Mouse (Mus musculus): ENCODE data around the gene Fam227a. TPM values are rescaled to one million over a fixed set of nuclear protein-coding genes. Genes with fewer than 3 reads are reported as not detected.

Fam227a gene
- total and polyA plus RNA-seq, 2 experiments from 2014 or later, result 2.8 to 12.1 TPM

DNA sequence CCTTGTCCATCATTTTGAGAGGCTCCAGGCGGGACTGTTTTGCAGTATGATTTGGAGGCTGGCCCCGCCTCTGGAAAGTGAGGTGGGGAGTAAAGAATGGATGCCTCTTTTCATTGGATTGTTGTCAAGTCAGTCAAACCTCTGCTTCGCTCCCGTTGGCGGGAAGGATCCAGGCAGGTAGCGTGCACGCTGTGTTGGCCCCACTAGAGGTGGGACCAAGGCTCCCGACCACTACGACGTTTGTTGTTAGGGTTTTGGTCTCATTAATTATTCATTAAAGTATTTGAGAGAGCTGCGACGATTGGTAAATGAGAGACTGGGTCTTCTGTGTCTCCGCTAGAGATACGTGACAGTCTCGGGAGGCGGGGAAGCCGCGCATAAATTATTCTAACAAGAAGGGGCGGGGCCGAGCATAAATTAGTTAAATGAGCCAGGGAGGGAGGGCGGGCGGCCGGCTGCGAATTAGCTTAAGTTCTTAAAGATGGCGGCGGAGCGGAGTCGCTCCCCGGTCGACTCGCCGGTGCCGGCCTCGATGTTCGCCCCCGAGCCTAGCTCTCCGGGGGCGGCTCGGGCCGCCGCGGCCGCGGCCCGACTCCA, 31.8 kb upstream of the Fam227a start, which contains the start of gene Gtpbp1:
Gtpbp1 (plus strand) TSS at position 420 of the 597 bp plus-strand sequence.
- Histone ChIP-seq H3K27ac (ENCODE audit: low read depth, low read length) (peak within 1 kb of the TSS; percentile 80), H3K36me3 (ENCODE audit: insufficient read depth, low read length) (no peaks in the 10 kb centered on the region), H3K9me3 (ENCODE audit: low read length) (no peaks in the 10 kb centered on the region), H3K9ac (replicated peaks; ENCODE audit: low read length, poor library complexity, severe bottlenecking) (peak within 1 kb of the TSS; percentile 93), H3K27me3 (ENCODE audit: insufficient read depth, low read length) (no peaks in the 10 kb centered on the region), H3K4me2 (ENCODE audit: low read depth, low read length, poor library complexity, severe bottlenecking) (peak within 1 kb of the TSS; percentile 95), H3K4me3 (ENCODE audit: low read depth, low read length) (peak within 1 kb of the TSS; percentile 89), H3K4me1 (ENCODE audit: insufficient read depth, low read length) (peaks cover 17% of the 10 kb centered on the region)
- ATAC-seq (ENCODE audit: low FRiP score) (peak; percentile 97), DNase-seq (ENCODE audit: low spot score) (peak; percentile 100)
- under 1% methylated on average over 39 of the region's 45 CpGs for WGBS
- TF ChIP-seq CTCF (IDR thresholded peaks at IDR 0.05), result no peak

- Histone ChIP-seq H3K4me3 (ENCODE audit: low read depth, low read length) (peak overlapping the region; percentile 89), H3K27me3 (ENCODE audit: insufficient read depth, low read length) (no peaks in the 10 kb centered on the region), H3K4me2 (ENCODE audit: low read depth, low read length, poor library complexity, severe bottlenecking) (peak overlapping the region; percentile 63), H3K4me1 (ENCODE audit: insufficient read depth, low read length) (peaks cover 23% of the 10 kb centered on the region), H3K9me3 (ENCODE audit: low read length) (no peaks in the 10 kb centered on the region), H3K36me3 (ENCODE audit: insufficient read depth, low read length) (no peaks in the 10 kb centered on the region), H3K9ac (replicated peaks; ENCODE audit: low read length, poor library complexity, severe bottlenecking) (no peak overlapping the region), H3K27ac (ENCODE audit: low read depth, low read length) (peak overlapping the region; percentile 43)
- no peak for TF ChIP-seq CTCF (IDR thresholded peaks at IDR 0.05)
- ATAC-seq (ENCODE audit: low FRiP score) (no peak), DNase-seq (ENCODE audit: low spot score) (no peak)
- 14% methylated on average over 24 of the region's 24 CpGs for WGBS
Observed at GRCm38 (mm10) chr15:79689662-79690425, 31.1 kb upstream of the Fam227a start.

- H3K4me1 ChIP-seq (ENCODE audit: insufficient read depth, low read length), result peaks cover 36% of the 10 kb centered on the region
- 3% methylated on average over 8 of the region's 8 CpGs for WGBS
Observed at GRCm38 (mm10) chr15:79688268-79688956, 29.7 kb upstream of the Fam227a start.

GRCm38 (mm10) chr15:79687646-79688267, 29.0 kb upstream of the Fam227a start, which contains the start of gene Josd1:
Josd1 (minus strand) TSS chr15:79687919.
- Histone ChIP-seq H3K9ac (replicated peaks; ENCODE audit: low read length, poor library complexity, severe bottlenecking) (peak within 1 kb of the TSS; percentile 85), H3K4me2 (ENCODE audit: low read depth, low read length, poor library complexity, severe bottlenecking) (peak within 1 kb of the TSS; percentile 74), H3K27me3 (ENCODE audit: insufficient read depth, low read length) (no peaks in the 10 kb centered on the region), H3K27ac (ENCODE audit: low read depth, low read length) (peak within 1 kb of the TSS; percentile 80), H3K36me3 (ENCODE audit: insufficient read depth, low read length) (no peaks in the 10 kb centered on the region), H3K4me3 (ENCODE audit: low read depth, low read length) (peak within 1 kb of the TSS; percentile 91), H3K4me1 (ENCODE audit: insufficient read depth, low read length) (peaks cover 39% of the 10 kb centered on the region), H3K9me3 (ENCODE audit: low read length) (no peaks in the 10 kb centered on the region)
- TF ChIP-seq CTCF (IDR thresholded peaks at IDR 0.05), result no peak
- DNase-seq (ENCODE audit: low spot score), result peak; percentile 94
- WGBS, result under 1% methylated on average over 52 of the region's 72 CpGs
- peak; percentile 57 for ATAC-seq (ENCODE audit: low FRiP score)

More at GRCm38 (mm10) chr15:79688268-79688956, 29.7 kb upstream of the Fam227a start:
- TF ChIP-seq CTCF (IDR thresholded peaks at IDR 0.05), result no peak
- no peaks in the 10 kb centered on the region for H3K9me3 ChIP-seq (ENCODE audit: low read length)
- peak overlapping the region; percentile 74 for H3K4me2 ChIP-seq (ENCODE audit: low read depth, low read length, poor library complexity, severe bottlenecking)
- ATAC-seq (ENCODE audit: low FRiP score) (no peak), DNase-seq (ENCODE audit: low spot score) (no peak)
- peak overlapping the region; percentile 91 for H3K4me3 ChIP-seq (ENCODE audit: low read depth, low read length)
- no peaks in the 10 kb centered on the region for H3K27me3 ChIP-seq (ENCODE audit: insufficient read depth, low read length)
- peak overlapping the region; percentile 80 for H3K27ac ChIP-seq (ENCODE audit: low read depth, low read length)
- no peak overlapping the region; the same call in 1 of the 2 replicates for H3K9ac ChIP-seq (replicated peaks; ENCODE audit: low read length, poor library complexity, severe bottlenecking)
- H3K36me3 ChIP-seq (ENCODE audit: insufficient read depth, low read length), result no peaks in the 10 kb centered on the region

- Histone ChIP-seq H3K9me3 (ENCODE audit: low read length) (no peaks in the 10 kb centered on the region), H3K36me3 (ENCODE audit: insufficient read depth, low read length) (no peaks in the 10 kb centered on the region), H3K9ac (replicated peaks; ENCODE audit: low read length, poor library complexity, severe bottlenecking) (peak overlapping the region; percentile 85), H3K27ac (ENCODE audit: low read depth, low read length) (peak overlapping the region; percentile 80), H3K4me3 (ENCODE audit: low read depth, low read length) (peak overlapping the region; percentile 91), H3K27me3 (ENCODE audit: insufficient read depth, low read length) (no peaks in the 10 kb centered on the region), H3K4me2 (ENCODE audit: low read depth, low read length, poor library complexity, severe bottlenecking) (peak overlapping the region; percentile 74), H3K4me1 (ENCODE audit: insufficient read depth, low read length) (peaks cover 36% of the 10 kb centered on the region)
- DNase-seq (ENCODE audit: low spot score), result peak; percentile 44
- TF ChIP-seq CTCF (IDR thresholded peaks at IDR 0.05), result no peak
- ATAC-seq (ENCODE audit: low FRiP score), result no peak
- under 1% methylated on average over 32 of the region's 33 CpGs for WGBS
Observed at GRCm38 (mm10) chr15:79687175-79687574, 28.4 kb upstream of the Fam227a start.
